Mouse (Mus musculus) cerebellum, adult 2 months (tissue): ENCODE measurements around the gene Fam89a.

Experiments used
- CTCF ChIP-seq: fragments of 200-500 bp; IDR thresholded peaks from 2 replicates; pipeline ENCODE4 v1.5.1; 2011; ENCODE audit warnings: low read depth, mild to moderate bottlenecking, control low read depth, low read length, moderate library complexity, borderline replicate concordance; ENCODE audit not compliant: insufficient read depth
- POLR2A ChIP-seq: fragments of 200-500 bp; IDR thresholded peaks from 2 replicates; pipeline ENCODE4 v1.6.1; 2011; ENCODE audit warnings: low read length, control low read depth, borderline replicate concordance; ENCODE audit not compliant: insufficient read depth

DNA sequence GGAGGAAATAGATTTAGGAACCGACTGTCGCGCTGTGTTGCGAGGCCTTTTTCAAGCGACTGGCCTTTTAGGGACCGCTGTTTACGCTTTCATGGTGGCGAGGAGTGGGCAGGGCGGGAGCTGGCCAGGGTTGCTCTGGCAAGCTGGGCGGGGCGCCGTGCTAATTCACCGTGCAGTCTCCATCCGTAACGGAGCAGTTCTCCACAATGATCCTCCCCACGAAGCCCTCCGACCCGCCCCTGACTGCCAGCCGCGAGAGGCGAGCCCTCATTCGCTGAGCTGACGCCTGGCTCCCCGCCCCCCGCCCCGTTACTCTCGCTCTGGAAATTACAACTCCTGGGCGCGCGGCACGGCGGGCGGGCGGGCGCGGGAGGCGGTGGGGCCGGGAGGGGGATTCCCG lies 41.1 kb upstream of the Fam89a start, which contains the start of gene Trim67:
- TF ChIP-seq POLR2A (peak; percentile 31; the same call in 1 of the 2 replicates), CTCF (no peak)
